Mouse (Mus musculus) lung, postnatal 0 days (tissue): Measurements from ENCODE around the gene 1810010H24Rik. TPM values are rescaled to one million over a fixed set of nuclear protein-coding genes. Genes with fewer than 3 reads are reported as not detected.
A peak's percentile ranks its signal among the peaks of the same experiment; 100 is the strongest.
"Not testable (repeated sequence)": the region's sequence is repeated elsewhere in the genome, so short reads cannot be mapped to it uniquely, and the experiment has no call there.

ENCODE experiments used
- ATAC-seq: fragments of 200-750 bp; cut with Nextera tagmentation; 2 replicates; pipeline ENCODE4 v1.8.0; 2017; ENCODE audit warnings: moderate library complexity
- DNase-seq: peaks from one replicate; pipeline ENCODE4 v3.0.0-alpha.2; 2016; ENCODE audit warnings: low spot score
- H3K27ac ChIP-seq: fragments of 300-500 bp; sonication (generic); 2 replicates; pipeline ENCODE4 v1.5.1; 2014; ENCODE audit warnings: antibody characterized with exemption, mild to moderate bottlenecking, low read length, mixed read lengths
- H3K27me3 ChIP-seq: fragments of 300-500 bp; sonication (generic); replicated peaks from 2 replicates; pipeline ENCODE4 v1.6.1; 2014; ENCODE audit warnings: low read length, mixed read lengths; ENCODE audit not compliant: insufficient read depth
- H3K36me3 ChIP-seq: fragments of 300-500 bp; sonication (generic); 2 replicates; pipeline ENCODE4 v1.6.1; 2014; ENCODE audit warnings: low read length, mixed read lengths; ENCODE audit not compliant: insufficient read depth
- H3K4me1 ChIP-seq: fragments of 300-500 bp; sonication (generic); 2 replicates; pipeline ENCODE4 v1.6.1; 2014; ENCODE audit warnings: antibody characterized with exemption, low read depth, low read length, mixed read lengths; ENCODE audit not compliant: insufficient read depth
- H3K4me2 ChIP-seq: fragments of 300-500 bp; sonication (generic); replicated peaks from 2 replicates; pipeline ENCODE4 v1.6.1; 2014; ENCODE audit warnings: low read depth, mild to moderate bottlenecking, low read length, moderate library complexity, mixed read lengths
- H3K4me3 ChIP-seq: fragments of 300-500 bp; sonication (generic); 2 replicates; pipeline ENCODE4 v1.5.1; 2014; ENCODE audit warnings: low read depth, low read length
- H3K9ac ChIP-seq: fragments of 300-500 bp; sonication (generic); replicated peaks from 2 replicates; pipeline ENCODE4 v1.6.1; 2014; ENCODE audit warnings: low read depth, mild to moderate bottlenecking
- H3K9me3 ChIP-seq: fragments of 300-500 bp; sonication (generic); 2 replicates; pipeline ENCODE4 v1.6.1; 2016; ENCODE audit warnings: low read length, mixed read lengths
- CTCF ChIP-seq: IDR thresholded peaks from 2 replicates; pipeline ENCODE4 v1.5.1; 2016; ENCODE audit warnings: antibody characterized with exemption, mild to moderate bottlenecking
- EP300 ChIP-seq: IDR thresholded peaks from 2 replicates; pipeline ENCODE4 v1.6.1; 2016; ENCODE audit warnings: antibody characterized with exemption, mild to moderate bottlenecking, control low read depth
- WGBS: fragments of 180-500 bp; shearing (Covaris S2); extraction: QIAGEN DNeasy Blood & Tissue Kit; methylation state at CpG from one replicate; pipeline ENCODE4 v1.1.7; 2014; 5-methylcytosine and 5-hydroxymethylcytosine counted together
- polyA plus RNA-seq: library from polyadenylated mRNA; unstranded; fragments of >200 nt; fragmentation: Nextera tagmentation; extraction: Ambion mirVana; gene quantifications from 2 replicates; pipeline ENCODE4 v1.2.1, GENCODE M21; 2015

Gene 1810010H24Rik
- polyA plus RNA-seq, 1 experiment from 2014 or later = 51.8 TPM

DNA sequence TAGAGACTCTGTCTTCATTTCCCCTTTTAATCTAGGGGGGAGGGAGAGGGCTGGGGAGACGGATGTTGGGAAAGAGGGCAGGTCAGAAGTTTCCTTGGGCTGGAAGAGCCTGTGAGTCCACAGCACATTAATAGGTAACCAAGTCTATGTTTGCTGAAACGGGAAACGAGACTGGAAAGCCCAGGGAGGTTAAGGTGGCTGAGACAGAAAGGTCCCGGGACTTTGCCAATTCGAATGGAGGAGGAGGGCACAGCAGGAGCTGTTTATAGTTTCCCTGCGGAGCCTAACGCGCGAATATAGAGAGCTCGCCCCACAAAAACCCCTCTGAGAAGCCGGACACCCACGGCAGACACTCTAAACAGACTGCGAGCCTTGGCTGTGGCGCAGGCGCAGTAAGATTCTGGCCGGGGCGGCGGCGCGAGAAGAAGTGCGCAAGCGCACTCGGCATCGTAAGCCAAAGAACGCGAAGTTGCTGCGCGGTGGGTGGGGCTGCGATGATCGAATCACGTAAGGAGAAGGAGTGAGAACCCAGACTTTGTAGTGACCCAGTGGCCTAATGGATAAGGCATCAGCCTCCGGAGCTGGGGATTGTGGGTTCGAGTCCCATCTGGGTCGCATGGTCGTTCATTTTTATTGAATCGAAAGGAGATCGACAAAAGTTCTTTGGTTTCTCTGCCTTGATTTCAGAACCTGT is 13.0 kb upstream of the 1810010H24Rik start:
- H3K4me1 ChIP-seq = peaks cover 15% of the 10 kb centered on the region; the same call in 1 of the 2 replicates
- WGBS = under 1% methylated on average over 37 of the region's 37 CpGs
- no peaks in the 10 kb centered on the region for H3K27me3 ChIP-seq
- no peaks in the 10 kb centered on the region for H3K9me3 ChIP-seq
- no peaks in the 10 kb centered on the region for H3K36me3 ChIP-seq
- DNase-seq (peak; percentile 98), ATAC-seq (peak; percentile 87)
- TF ChIP-seq CTCF = no peak
- TF ChIP-seq EP300 = no peak
- H3K27ac ChIP-seq = peak overlapping the region; percentile 97
- peak overlapping the region; percentile 48 for H3K4me3 ChIP-seq
- peak overlapping the region; percentile 62 for H3K9ac ChIP-seq
- peak overlapping the region; percentile 53 for H3K4me2 ChIP-seq

DNA sequence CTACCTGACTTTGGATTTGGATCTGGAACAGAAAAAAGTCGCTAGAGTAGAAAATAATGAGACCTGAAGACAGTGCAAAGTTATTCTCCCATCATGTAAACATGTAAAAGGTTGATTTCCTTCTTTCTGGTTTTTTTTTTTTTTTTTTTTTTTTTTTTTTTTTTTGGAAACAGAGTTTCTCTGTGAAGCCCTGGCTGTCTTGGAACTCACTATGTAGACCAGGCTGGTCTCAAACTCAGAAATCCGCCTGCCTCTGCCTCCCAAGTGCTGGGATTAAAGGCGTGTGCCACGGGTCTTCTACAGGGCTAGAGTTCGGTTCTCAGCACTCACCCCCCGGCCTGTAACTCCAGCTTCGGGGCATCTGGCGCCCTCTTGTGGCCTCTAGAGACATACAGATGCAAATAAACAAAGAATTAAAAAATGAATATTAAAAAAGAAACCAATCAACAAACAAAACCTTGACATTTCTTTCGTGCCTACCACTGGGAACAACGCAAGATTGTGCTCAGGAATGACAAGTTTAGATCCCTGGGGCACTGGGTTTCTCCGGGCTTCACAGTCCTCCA is 11.4 kb upstream of the 1810010H24Rik start:
- 71% methylated on average over 11 of the region's 11 CpGs for WGBS
- Histone ChIP-seq H3K4me2 (no peak overlapping the region), H3K27ac (peak overlapping the region; percentile 78; the same call in 1 of the 2 replicates)

DNA sequence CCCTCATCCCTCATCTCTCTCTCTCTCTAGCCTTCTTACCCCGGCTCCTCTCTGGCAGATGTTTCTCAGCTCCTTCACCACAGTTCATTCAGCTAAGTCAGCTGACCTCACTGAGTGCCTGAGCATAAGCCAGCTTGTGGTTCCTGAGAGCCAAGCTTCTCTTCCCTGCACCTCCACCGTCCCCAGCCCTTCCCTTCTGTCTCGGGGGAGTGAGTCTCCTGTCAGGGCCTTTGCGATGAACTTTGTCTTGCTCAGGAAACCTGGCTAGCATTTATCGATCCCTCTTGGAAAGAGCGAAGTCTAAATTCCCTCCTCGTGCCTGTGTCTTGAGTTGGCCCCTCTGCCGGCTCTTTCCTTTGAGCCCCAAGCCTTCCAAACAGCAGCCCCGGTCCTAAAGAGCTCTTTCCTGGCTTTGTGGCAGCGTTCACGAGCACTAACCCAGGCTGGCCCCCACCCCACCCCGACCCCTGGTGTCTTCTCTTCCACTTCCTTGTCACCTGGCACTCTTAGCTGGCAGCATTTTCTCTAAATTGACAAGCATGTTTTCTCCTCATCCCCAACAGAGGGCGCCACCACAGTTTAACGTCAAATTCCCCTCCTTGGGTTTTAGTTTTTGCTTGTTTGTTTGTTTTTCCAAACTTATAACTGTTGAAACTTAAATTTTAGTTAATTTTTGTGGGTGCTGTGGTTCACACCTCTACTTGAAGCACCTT is 10.7 kb upstream of the 1810010H24Rik start:
- WGBS = 32% methylated on average over 14 of the region's 14 CpGs
- DNase-seq = peak; percentile 88
- Histone ChIP-seq H3K27ac (peak overlapping the region; percentile 78), H3K4me1 (peaks cover 9% of the 10 kb centered on the region; the same call in 1 of the 2 replicates), H3K4me3 (no peak overlapping the region), H3K4me2 (peak overlapping the region; percentile 28; the same call in 1 of the 2 replicates), H3K36me3 (no peaks in the 10 kb centered on the region), H3K9ac (no peak overlapping the region), H3K9me3 (no peaks in the 10 kb centered on the region), H3K27me3 (no peaks in the 10 kb centered on the region)
- peak; percentile 38 for ATAC-seq
- TF ChIP-seq EP300 = 0 out of 2 replicates have a peak, but pooled peaks have one; percentile 23
- TF ChIP-seq CTCF = peak; percentile 65

More for the DNA sequence above, 11.4 kb upstream of the 1810010H24Rik start:
- DNase-seq (no peak), ATAC-seq (no peak)
- Histone ChIP-seq H3K9ac (no peak overlapping the region), H3K36me3 (no peaks in the 10 kb centered on the region), H3K4me1 (peaks cover 15% of the 10 kb centered on the region; the same call in 1 of the 2 replicates), H3K27me3 (no peaks in the 10 kb centered on the region), H3K4me3 (no peak overlapping the region), H3K9me3 (no peaks in the 10 kb centered on the region)
- TF ChIP-seq EP300 = no peak
- TF ChIP-seq CTCF = peak; percentile 47

DNA sequence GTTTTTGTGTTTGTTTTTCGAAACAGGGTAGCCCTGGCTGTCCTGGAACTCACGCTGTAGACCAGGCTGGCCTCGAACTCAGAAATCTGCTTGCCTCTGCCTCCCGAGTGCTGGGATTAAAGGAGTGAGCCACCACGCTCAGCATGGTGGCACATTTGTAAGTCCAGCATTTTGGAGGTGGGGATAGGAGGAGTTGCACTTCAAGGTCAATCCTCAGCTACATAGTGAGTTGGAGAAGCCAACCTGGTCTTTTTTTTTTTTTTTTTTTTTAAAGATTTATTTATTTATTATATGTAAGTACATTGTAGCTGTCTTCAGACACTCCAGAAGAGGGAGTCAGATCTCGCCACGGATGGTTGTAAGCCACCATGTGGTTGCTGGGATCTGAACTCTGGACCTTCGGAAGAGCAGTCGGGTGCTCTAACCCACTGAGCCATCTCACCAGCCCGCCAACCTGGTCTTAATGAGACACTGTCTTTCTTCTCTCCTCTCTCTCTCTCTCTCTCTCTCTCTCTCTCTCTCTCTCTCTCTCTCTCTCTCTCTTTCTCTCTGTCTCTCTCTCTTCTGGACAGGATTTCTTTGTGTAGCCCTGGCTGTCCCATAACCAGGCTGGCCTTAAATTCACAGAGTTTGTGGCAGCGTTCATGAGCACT is 9.8 kb upstream of the 1810010H24Rik start:
- not testable (repeated sequence) for H3K4me1 ChIP-seq, ATAC-seq, H3K36me3 ChIP-seq, H3K9me3 ChIP-seq, H3K9ac ChIP-seq, H3K4me3 ChIP-seq, H3K27me3 ChIP-seq, H3K4me2 ChIP-seq, DNase-seq, H3K27ac ChIP-seq
- 69% methylated on average over 11 of the region's 11 CpGs for WGBS

DNA sequence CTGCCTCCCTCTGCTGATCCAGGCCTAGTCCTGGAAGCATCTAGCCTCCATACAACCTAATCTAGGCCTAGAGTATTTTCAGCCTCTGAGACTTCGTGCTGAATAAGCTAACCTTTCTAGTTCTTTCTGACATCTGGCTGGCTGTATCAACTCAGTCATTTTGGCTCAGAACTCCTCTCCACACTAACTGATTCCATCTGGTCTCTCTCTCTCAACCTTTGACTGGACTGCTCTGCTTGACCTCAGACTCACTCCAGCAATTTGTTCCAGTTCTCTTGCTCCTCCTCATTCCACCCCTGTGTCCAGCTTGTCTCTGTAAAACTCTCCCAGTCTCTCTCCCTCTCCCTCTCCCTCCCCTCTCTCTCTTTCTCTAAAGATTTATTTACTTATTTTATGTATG is 8.6 kb upstream of the 1810010H24Rik start:
- peak; percentile 49 for ATAC-seq
- peaks cover under 1% of the 10 kb centered on the region; the same call in 1 of the 2 replicates for H3K4me1 ChIP-seq
- TF ChIP-seq EP300 (peak; percentile 27; the same call in 1 of the 2 replicates), CTCF (peak; percentile 50)
- H3K9me3 ChIP-seq = no peaks in the 10 kb centered on the region
- no peak overlapping the region for H3K27ac ChIP-seq
- WGBS = 44% methylated on average over 1 of the region's 1 CpGs
- no peaks in the 10 kb centered on the region for H3K27me3 ChIP-seq
- no peak overlapping the region for H3K9ac ChIP-seq
- H3K4me2 ChIP-seq = no peak overlapping the region
- peak; percentile 92 for DNase-seq
- no peaks in the 10 kb centered on the region for H3K36me3 ChIP-seq
- H3K4me3 ChIP-seq = no peak overlapping the region
